Mouse (Mus musculus) ES-Bruce4 (cell line): ENCODE data around the gene Gm525. TPM values are rescaled to one million over a fixed set of nuclear protein-coding genes. Genes with fewer than 3 reads are reported as not detected.

Experiments used
- H3K27ac ChIP-seq: 2 replicates; pipeline ENCODE4 v1.5.1; 2012; ENCODE audit warnings: low read length, inconsistent platforms; ENCODE audit not compliant: insufficient read depth
- H3K27me3 ChIP-seq: 2 replicates; pipeline ENCODE4 v1.6.1; 2012; ENCODE audit warnings: mild to moderate bottlenecking, low read length, inconsistent platforms; ENCODE audit not compliant: control insufficient read depth, poor library complexity, insufficient read depth, severe bottlenecking
- H3K36me3 ChIP-seq: 2 replicates; pipeline ENCODE4 v1.6.1; 2012; ENCODE audit warnings: inconsistent platforms, mild to moderate bottlenecking, low read length, moderate library complexity; ENCODE audit not compliant: control insufficient read depth, poor library complexity, insufficient read depth, severe bottlenecking
- H3K4me1 ChIP-seq: one replicate; pipeline ENCODE4 v1.8.1; 2011; ENCODE audit warnings: low read length; ENCODE audit not compliant: control insufficient read depth, insufficient read depth
- H3K4me3 ChIP-seq: 2 replicates; pipeline ENCODE4 v1.5.1; 2011; ENCODE audit warnings: low read depth, mild to moderate bottlenecking, low read length
- H3K9ac ChIP-seq: 2 replicates; pipeline ENCODE4 v1.6.1; 2012; ENCODE audit warnings: low read depth, mild to moderate bottlenecking, inconsistent platforms; ENCODE audit not compliant: poor library complexity, severe bottlenecking
- H3K9me3 ChIP-seq: replicated peaks from 2 replicates; pipeline ENCODE4 v1.6.1; 2012; ENCODE audit warnings: mild to moderate bottlenecking, low read length, inconsistent platforms; ENCODE audit not compliant: control insufficient read depth, poor library complexity, insufficient read depth, severe bottlenecking
- CTCF ChIP-seq: IDR thresholded peaks from one replicate; pipeline ENCODE4 v1.8.1; 2011; ENCODE audit warnings: low read depth, low read length
- EP300 ChIP-seq: IDR thresholded peaks from 2 replicates; pipeline ENCODE4 v1.6.1; 2011; ENCODE audit warnings: low read depth, low read length; ENCODE audit not compliant: insufficient read depth
- POLR2A ChIP-seq: IDR thresholded peaks from one replicate; pipeline ENCODE4 v1.8.1; 2011; ENCODE audit warnings: low read length; ENCODE audit not compliant: insufficient read depth
- polyA plus RNA-seq: library from polyadenylated mRNA; stranded (reverse); fragments of >200 nt; gene quantifications from 2 replicates; pipeline ENCODE4 v1.2.4, GENCODE M21; 2011; ENCODE audit warnings: low read depth; ENCODE audit not compliant: missing spikeins, insufficient read depth, insufficient read length

Gene Gm525
- polyA plus RNA-seq, 1 experiment, result not detected

- TF ChIP-seq POLR2A (no peak), EP300 (no peak), CTCF (peak; percentile 56)
- Histone ChIP-seq H3K27me3 (no peaks in the 10 kb centered on the region), H3K36me3 (no peaks in the 10 kb centered on the region), H3K4me1 (peaks cover 4% of the 10 kb centered on the region), H3K9ac (no peak overlapping the region), H3K4me3 (no peak overlapping the region), H3K9me3 (no peaks in the 10 kb centered on the region), H3K27ac (no peak overlapping the region)
Measured at GRCm38 (mm10) chr11:89137915-89138314, 64.3 kb downstream of the Gm525 start.

Other genes with a start within 250 kb of the Gm525 start
- 48.2 and 51.4 TPM in 2 replicates for gene Akap1, start 209.3 kb upstream of the Gm525 start, polyA plus RNA-seq
- gene Scpep1, start 118.4 kb upstream of the Gm525 start, polyA plus RNA-seq, result 186 and 188 TPM in 2 replicates
- gene Elobl, start 106.9 kb upstream of the Gm525 start, polyA plus RNA-seq, result 12.6 and 13.8 TPM in 2 replicates
- gene Coil, start 103.6 kb upstream of the Gm525 start, polyA plus RNA-seq, result 32.7 and 33.5 TPM in 2 replicates
- 47.3 and 49.9 TPM in 2 replicates for gene Trim25, start 74.5 kb upstream of the Gm525 start, polyA plus RNA-seq
- 11.3 and 12.8 TPM in 2 replicates for gene Dgke, start 7.0 kb upstream of the Gm525 start, polyA plus RNA-seq
- 12.5 and 14.2 TPM in 2 replicates for gene Nog, start 228.5 kb downstream of the Gm525 start, polyA plus RNA-seq